Mouse (Mus musculus) forebrain, embryonic 10.5 days (tissue): ENCODE measurements around the gene Prss34. TPM values are rescaled to one million over a fixed set of nuclear protein-coding genes. Genes with fewer than 3 reads are reported as not detected.

Experiments used
- DNase-seq: peaks from one replicate; pipeline ENCODE4 v3.0.0-alpha.2; 2017; ENCODE audit warnings: low spot score; ENCODE audit errors: extremely low spot score
- H3K27ac ChIP-seq: fragments of 300-500 bp; sonication (generic); 2 replicates; pipeline ENCODE4 v1.5.1; 2016; ENCODE audit warnings: mild to moderate bottlenecking
- H3K27me3 ChIP-seq: fragments of 300-500 bp; sonication (generic); 2 replicates; pipeline ENCODE4 v1.6.1; 2016; ENCODE audit warnings: mild to moderate bottlenecking; ENCODE audit not compliant: poor library complexity, severe bottlenecking
- H3K36me3 ChIP-seq: fragments of 300-500 bp; sonication (generic); replicated peaks from 2 replicates; pipeline ENCODE4 v1.6.1; 2016; ENCODE audit warnings: mild to moderate bottlenecking, moderate library complexity
- H3K4me1 ChIP-seq: fragments of 300-500 bp; sonication (generic); 2 replicates; pipeline ENCODE4 v1.6.1; 2016
- H3K4me3 ChIP-seq: fragments of 300-500 bp; sonication (generic); 2 replicates; pipeline ENCODE4 v1.5.1; 2016; ENCODE audit warnings: mild to moderate bottlenecking, moderate library complexity
- H3K9me3 ChIP-seq: fragments of 300-500 bp; sonication (generic); 2 replicates; pipeline ENCODE4 v1.6.1; 2016; ENCODE audit warnings: mild to moderate bottlenecking, moderate library complexity
- WGBS: fragments of 180-500 bp; shearing (Covaris S2); methylation state at CpG from one replicate; pipeline ENCODE4 v1.1.7; 2016; 5-methylcytosine and 5-hydroxymethylcytosine counted together
- polyA plus RNA-seq: library from polyadenylated mRNA; unstranded; fragments of >200 nt; fragmentation: Nextera tagmentation; extraction: Ambion mirVana; gene quantifications from 2 replicates; pipeline ENCODE4 v1.2.1, GENCODE M21; 2016

Gene Prss34
- polyA plus RNA-seq, 1 experiment from 2014 or later = not detected

GRCm38 (mm10) chr17:25274571-25275346 lies 23.4 kb upstream of the Prss34 start, which contains the start of gene Ube2i:
Ube2i (minus strand) TSS chr17:25274622.
- DNase-seq = no peak
- peaks cover 33% of the 10 kb centered on the region for H3K4me1 ChIP-seq
- H3K9me3 ChIP-seq = no peaks in the 10 kb centered on the region
- peak within 1 kb of the TSS; percentile 100 for H3K27ac ChIP-seq
- 85% methylated on average over 9 of the region's 9 CpGs for WGBS
- H3K27me3 ChIP-seq = no peaks in the 10 kb centered on the region
- H3K4me3 ChIP-seq = peak within 1 kb of the TSS; percentile 71
- H3K36me3 ChIP-seq = peaks cover 22% of the 10 kb centered on the region

- Histone ChIP-seq H3K9me3 (no peaks in the 10 kb centered on the region), H3K36me3 (peaks cover 11% of the 10 kb centered on the region), H3K27me3 (no peaks in the 10 kb centered on the region), H3K4me1 (peaks cover 23% of the 10 kb centered on the region), H3K27ac (no peak overlapping the region), H3K4me3 (no peak overlapping the region)
- no peak for DNase-seq
- 94% methylated on average over 3 of the region's 3 CpGs for WGBS
Observed at GRCm38 (mm10) chr17:25275833-25276232, 22.4 kb upstream of the Prss34 start.

GRCm38 (mm10) chr17:25282133-25282532 lies 16.1 kb upstream of the Prss34 start:
- H3K27ac ChIP-seq = no peak overlapping the region
- 45% methylated on average over 11 of the region's 11 CpGs for WGBS
- H3K9me3 ChIP-seq = no peaks in the 10 kb centered on the region
- H3K4me3 ChIP-seq = no peak overlapping the region
- no peak for DNase-seq
- no peaks in the 10 kb centered on the region for H3K4me1 ChIP-seq
- H3K27me3 ChIP-seq = no peaks in the 10 kb centered on the region
- H3K36me3 ChIP-seq = no peaks in the 10 kb centered on the region

- 15% methylated on average over 3 of the region's 3 CpGs for WGBS
- Histone ChIP-seq H3K4me3 (no peak overlapping the region), H3K9me3 (no peaks in the 10 kb centered on the region), H3K27me3 (no peaks in the 10 kb centered on the region), H3K27ac (no peak overlapping the region), H3K4me1 (no peaks in the 10 kb centered on the region), H3K36me3 (no peaks in the 10 kb centered on the region)
- peak; percentile 46 for DNase-seq
Observed at GRCm38 (mm10) chr17:25285033-25285432, 13.2 kb upstream of the Prss34 start.

- WGBS = 27% methylated on average over 4 of the region's 4 CpGs
- H3K4me3 ChIP-seq = no peak overlapping the region
- no peaks in the 10 kb centered on the region for H3K9me3 ChIP-seq
- no peaks in the 10 kb centered on the region for H3K4me1 ChIP-seq
- no peak overlapping the region for H3K27ac ChIP-seq
- no peak for DNase-seq
- H3K36me3 ChIP-seq = no peaks in the 10 kb centered on the region
- no peaks in the 10 kb centered on the region for H3K27me3 ChIP-seq
Observed at GRCm38 (mm10) chr17:25288842-25289241, 9.4 kb upstream of the Prss34 start.

- no peaks in the 10 kb centered on the region for H3K36me3 ChIP-seq
- H3K4me1 ChIP-seq = no peaks in the 10 kb centered on the region
- H3K9me3 ChIP-seq = no peaks in the 10 kb centered on the region
- DNase-seq = no peak
- H3K27me3 ChIP-seq = no peaks in the 10 kb centered on the region
- WGBS = 32% methylated on average over 4 of the region's 4 CpGs
- no peak overlapping the region for H3K27ac ChIP-seq
- H3K4me3 ChIP-seq = no peak overlapping the region
Observed at GRCm38 (mm10) chr17:25290411-25290810, 7.8 kb upstream of the Prss34 start.

GRCm38 (mm10) chr17:25293495-25293894 lies 4.7 kb upstream of the Prss34 start:
- no peak for DNase-seq
- H3K9me3 ChIP-seq = no peaks in the 10 kb centered on the region
- no peak overlapping the region for H3K4me3 ChIP-seq
- WGBS = 89% methylated on average over 5 of the region's 5 CpGs
- H3K27me3 ChIP-seq = no peaks in the 10 kb centered on the region
- H3K36me3 ChIP-seq = no peaks in the 10 kb centered on the region
- no peak overlapping the region for H3K27ac ChIP-seq
- no peaks in the 10 kb centered on the region for H3K4me1 ChIP-seq

GRCm38 (mm10) chr17:25294111-25294510 lies 4.1 kb upstream of the Prss34 start:
- Histone ChIP-seq H3K27ac (no peak overlapping the region), H3K27me3 (no peaks in the 10 kb centered on the region), H3K9me3 (no peaks in the 10 kb centered on the region), H3K4me1 (no peaks in the 10 kb centered on the region), H3K4me3 (no peak overlapping the region), H3K36me3 (no peaks in the 10 kb centered on the region)
- no peak for DNase-seq
- WGBS = 76% methylated on average over 1 of the region's 1 CpGs

- H3K9me3 ChIP-seq = no peaks in the 10 kb centered on the region
- no peaks in the 10 kb centered on the region for H3K36me3 ChIP-seq
- no peak for DNase-seq
- 86% methylated on average over 4 of the region's 4 CpGs for WGBS
- H3K27me3 ChIP-seq = no peaks in the 10 kb centered on the region
- H3K4me1 ChIP-seq = no peaks in the 10 kb centered on the region
- H3K4me3 ChIP-seq = no peak within 1 kb of the TSS
- no peak within 1 kb of the TSS for H3K27ac ChIP-seq
Observed at GRCm38 (mm10) chr17:25308346-25308745, 10.2 kb downstream of the Prss34 start, which contains the start of gene Prss28. Prss28 (plus strand) TSS chr17:25308646.

- H3K4me1 ChIP-seq = no peaks in the 10 kb centered on the region
- no peak within 1 kb of the TSS for H3K27ac ChIP-seq
- no peaks in the 10 kb centered on the region for H3K9me3 ChIP-seq
- DNase-seq = no peak
- no peak within 1 kb of the TSS for H3K4me3 ChIP-seq
- H3K27me3 ChIP-seq = no peaks in the 10 kb centered on the region
- 89% methylated on average over 5 of the region's 5 CpGs for WGBS
- H3K36me3 ChIP-seq = no peaks in the 10 kb centered on the region
Observed at GRCm38 (mm10) chr17:25318354-25318753, 20.2 kb downstream of the Prss34 start, which contains the start of gene Prss29. Prss29 (plus strand) TSS chr17:25318654.

- Histone ChIP-seq H3K27ac (no peak overlapping the region), H3K4me3 (no peak overlapping the region), H3K9me3 (no peaks in the 10 kb centered on the region), H3K27me3 (no peaks in the 10 kb centered on the region), H3K4me1 (no peaks in the 10 kb centered on the region), H3K36me3 (no peaks in the 10 kb centered on the region)
- 92% methylated on average over 8 of the region's 8 CpGs for WGBS
- no peak for DNase-seq
Observed at GRCm38 (mm10) chr17:25320819-25321218, 22.6 kb downstream of the Prss34 start.

GRCm38 (mm10) chr17:25322930-25323329 lies 24.7 kb downstream of the Prss34 start:
- Histone ChIP-seq H3K9me3 (no peaks in the 10 kb centered on the region), H3K36me3 (no peaks in the 10 kb centered on the region), H3K4me3 (no peak overlapping the region), H3K27me3 (no peaks in the 10 kb centered on the region), H3K4me1 (no peaks in the 10 kb centered on the region), H3K27ac (no peak overlapping the region)
- WGBS = 34% methylated on average over 2 of the region's 2 CpGs
- DNase-seq = no peak

- no peak for DNase-seq
- WGBS = 83% methylated on average over 9 of the region's 9 CpGs
- Histone ChIP-seq H3K9me3 (no peaks in the 10 kb centered on the region), H3K36me3 (no peaks in the 10 kb centered on the region), H3K27ac (no peak overlapping the region), H3K4me3 (no peak overlapping the region), H3K4me1 (no peaks in the 10 kb centered on the region), H3K27me3 (peaks cover 15% of the 10 kb centered on the region)
Observed at GRCm38 (mm10) chr17:25332321-25332720, 34.1 kb downstream of the Prss34 start.
